Mouse (Mus musculus): ENCODE measurements at regions not wholly inside any gene's neighbourhood (a gene's known extent, or its start where the extent isn't known, plus 50 kb on each side); places are given as distances from the start of the nearest gene placed in this dataset.

- no peak for DNase-seq (ENCODE audit: extremely low spot score in 1 of 2, low spot score in 2 of 2)
- TF ChIP-seq CTCF (IDR thresholded peaks at IDR 0.05): no peak
- no peak overlapping the region for H3K27ac ChIP-seq
- intact Hi-C loops (cut with DNase I): no loop called here
- H3K4me3 ChIP-seq: no peak overlapping the region
These were observed 126.1 kb downstream of the Zfp36l2 start for GRCm38 (mm10) chr17:84061621-84062020.

GRCm38 (mm10) chr17:84056469-84056868 lies 131.3 kb downstream of the Zfp36l2 start:
- no peak overlapping the region for H3K4me3 ChIP-seq
- intact Hi-C loops (cut with DNase I): no loop called here
- peak overlapping the region; percentile 70 for H3K27ac ChIP-seq
- no peak for DNase-seq (ENCODE audit: extremely low spot score in 1 of 2, low spot score in 2 of 2)
- no peak for TF ChIP-seq CTCF (IDR thresholded peaks at IDR 0.05)

- no peak for TF ChIP-seq CTCF (IDR thresholded peaks at IDR 0.05)
- intact Hi-C loops (cut with DNase I): no loop called here
- DNase-seq (ENCODE audit: extremely low spot score in 1 of 2, low spot score in 2 of 2): no peak
- Histone ChIP-seq H3K27ac (no peak overlapping the region), H3K4me3 (no peak overlapping the region)
These were observed 135.3 kb downstream of the Zfp36l2 start for GRCm38 (mm10) chr17:84052437-84052836.

GRCm38 (mm10) chr17:84051212-84051611 lies 136.5 kb downstream of the Zfp36l2 start:
- intact Hi-C loops (cut with DNase I): no loop called here
- no peak overlapping the region for H3K4me3 ChIP-seq
- no peak for TF ChIP-seq CTCF (IDR thresholded peaks at IDR 0.05)

GRCm38 (mm10) chr17:84048533-84048932 lies 139.2 kb downstream of the Zfp36l2 start:
- no peak overlapping the region for H3K27ac ChIP-seq
- no peak overlapping the region for H3K4me3 ChIP-seq
- intact Hi-C loops (cut with DNase I): no loop called here
- TF ChIP-seq CTCF (IDR thresholded peaks at IDR 0.05): no peak
- DNase-seq (ENCODE audit: extremely low spot score in 1 of 2, low spot score in 2 of 2): no peak

More at GRCm38 (mm10) chr17:84051212-84051611, 136.5 kb downstream of the Zfp36l2 start:
- no peak for DNase-seq (ENCODE audit: extremely low spot score in 1 of 2, low spot score in 2 of 2)
- H3K27ac ChIP-seq: no peak overlapping the region

- H3K27ac ChIP-seq: no peak overlapping the region
- intact Hi-C loops (cut with DNase I): no loop called here
- H3K4me3 ChIP-seq: no peak overlapping the region
- peak; percentile 20 for TF ChIP-seq CTCF (IDR thresholded peaks at IDR 0.05)
- DNase-seq (ENCODE audit: extremely low spot score in 1 of 2, low spot score in 2 of 2): no peak
These were observed 140.2 kb downstream of the Zfp36l2 start for GRCm38 (mm10) chr17:84047520-84047919.

- intact Hi-C loops (cut with DNase I): no loop called here
- TF ChIP-seq CTCF (IDR thresholded peaks at IDR 0.05): no peak
- Histone ChIP-seq H3K27ac (no peak overlapping the region), H3K4me3 (no peak overlapping the region)
- no peak for DNase-seq (ENCODE audit: extremely low spot score in 1 of 2, low spot score in 2 of 2)
These were observed 141.9 kb downstream of the Zfp36l2 start for GRCm38 (mm10) chr17:84045812-84046211.

- TF ChIP-seq CTCF (IDR thresholded peaks at IDR 0.05): no peak
- Histone ChIP-seq H3K27ac (no peak overlapping the region), H3K4me3 (no peak overlapping the region)
- intact Hi-C loops (cut with DNase I): no loop called here
- DNase-seq (ENCODE audit: extremely low spot score in 1 of 2, low spot score in 2 of 2): no peak
These were observed 143.2 kb downstream of the Zfp36l2 start for GRCm38 (mm10) chr17:84044472-84044936.

- TF ChIP-seq CTCF (IDR thresholded peaks at IDR 0.05): no peak
- intact Hi-C loops (cut with DNase I): no loop called here
These were observed 144.6 kb downstream of the Zfp36l2 start for GRCm38 (mm10) chr17:84043102-84043501.

GRCm38 (mm10) chr17:84039444-84039843 lies 148.3 kb downstream of the Zfp36l2 start:
- Histone ChIP-seq H3K4me3 (no peak overlapping the region), H3K27ac (no peak overlapping the region)
- peak; percentile 14; the same call in 1 of the 2 replicates for TF ChIP-seq CTCF (IDR thresholded peaks at IDR 0.05)
- DNase-seq (ENCODE audit: extremely low spot score in 1 of 2, low spot score in 2 of 2): no peak
- intact Hi-C loops (cut with DNase I): no loop called here

More at GRCm38 (mm10) chr17:84043102-84043501, 144.6 kb downstream of the Zfp36l2 start:
- DNase-seq (ENCODE audit: extremely low spot score in 1 of 2, low spot score in 2 of 2): no peak
- no peak overlapping the region for H3K27ac ChIP-seq
- H3K4me3 ChIP-seq: no peak overlapping the region

GRCm38 (mm10) chr17:84037580-84038304 lies 150.0 kb downstream of the Zfp36l2 start:
- H3K4me3 ChIP-seq: no peak overlapping the region
- TF ChIP-seq CTCF (IDR thresholded peaks at IDR 0.05): no peak
- intact Hi-C loops (cut with DNase I): no loop called here
- H3K27ac ChIP-seq: no peak overlapping the region
- DNase-seq (ENCODE audit: extremely low spot score in 1 of 2, low spot score in 2 of 2): no peak

- no peak for DNase-seq (ENCODE audit: extremely low spot score in 1 of 2, low spot score in 2 of 2)
- no peak overlapping the region for H3K4me3 ChIP-seq
- no peak overlapping the region for H3K27ac ChIP-seq
- TF ChIP-seq CTCF (IDR thresholded peaks at IDR 0.05): no peak
- intact Hi-C loops (cut with DNase I): no loop called here
These were observed 151.7 kb downstream of the Zfp36l2 start for GRCm38 (mm10) chr17:84036056-84036455.

- TF ChIP-seq CTCF (IDR thresholded peaks at IDR 0.05): no peak
- no peak for DNase-seq (ENCODE audit: extremely low spot score in 1 of 2, low spot score in 2 of 2)
- no peak overlapping the region for H3K4me3 ChIP-seq
- intact Hi-C loops (cut with DNase I): no loop called here
- H3K27ac ChIP-seq: no peak overlapping the region
These were observed 152.9 kb downstream of the Zfp36l2 start for GRCm38 (mm10) chr17:84034801-84035200.

Measured in left cerebral cortex, adult 2 months (tissue).